Mouse (Mus musculus): ENCODE results near the gene Phf20.

DNA sequence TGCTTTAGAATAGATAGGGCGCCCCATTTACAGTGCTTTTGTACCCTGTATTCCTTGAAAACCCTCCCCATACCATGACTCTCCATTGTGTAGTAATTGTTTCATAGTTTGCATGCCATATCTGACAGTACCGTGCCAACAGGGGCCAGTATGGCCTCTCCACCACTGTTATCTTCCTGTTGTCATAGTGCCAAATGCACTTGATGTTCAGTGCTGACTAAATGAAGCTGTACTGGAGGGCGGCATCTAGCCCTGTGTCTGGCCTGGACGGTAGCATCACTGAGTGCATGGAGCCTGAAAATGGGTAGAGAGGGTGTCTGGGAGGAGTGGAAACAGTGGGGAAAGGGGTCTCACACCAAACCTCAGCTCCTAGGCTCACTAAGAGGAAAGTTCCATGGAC is 143.8 kb downstream of the Phf20 start:
- TF ChIP-seq E2F4 (IDR thresholded peaks at IDR 0.05; ENCODE audit: insufficient read depth) (no peak), CEBPB (IDR thresholded peaks at IDR 0.05; ENCODE audit: insufficient read depth, poor library complexity, severe bottlenecking) (no peak), POLR2A (IDR thresholded peaks at IDR 0.05; ENCODE audit: insufficient read length, low read depth) (no peak), MAX (IDR thresholded peaks at IDR 0.05; ENCODE audit: low read depth) (no peak)
